Mouse (Mus musculus) ES-Bruce4 (cell line): ENCODE results near the gene Rpl3l. TPM values are rescaled to one million over a fixed set of nuclear protein-coding genes. Genes with fewer than 3 reads are reported as not detected.

ENCODE experiments used
- H3K27ac ChIP-seq: 2 replicates; pipeline ENCODE4 v1.5.1; 2012; ENCODE audit warnings: low read length, inconsistent platforms; ENCODE audit not compliant: insufficient read depth
- H3K27me3 ChIP-seq: 2 replicates; pipeline ENCODE4 v1.6.1; 2012; ENCODE audit warnings: mild to moderate bottlenecking, low read length, inconsistent platforms; ENCODE audit not compliant: control insufficient read depth, poor library complexity, insufficient read depth, severe bottlenecking
- H3K36me3 ChIP-seq: 2 replicates; pipeline ENCODE4 v1.6.1; 2012; ENCODE audit warnings: inconsistent platforms, mild to moderate bottlenecking, low read length, moderate library complexity; ENCODE audit not compliant: control insufficient read depth, poor library complexity, insufficient read depth, severe bottlenecking
- H3K4me1 ChIP-seq: one replicate; pipeline ENCODE4 v1.8.1; 2011; ENCODE audit warnings: low read length; ENCODE audit not compliant: control insufficient read depth, insufficient read depth
- H3K4me3 ChIP-seq: 2 replicates; pipeline ENCODE4 v1.5.1; 2011; ENCODE audit warnings: low read depth, mild to moderate bottlenecking, low read length
- H3K9ac ChIP-seq: 2 replicates; pipeline ENCODE4 v1.6.1; 2012; ENCODE audit warnings: low read depth, mild to moderate bottlenecking, inconsistent platforms; ENCODE audit not compliant: poor library complexity, severe bottlenecking
- H3K9me3 ChIP-seq: replicated peaks from 2 replicates; pipeline ENCODE4 v1.6.1; 2012; ENCODE audit warnings: mild to moderate bottlenecking, low read length, inconsistent platforms; ENCODE audit not compliant: control insufficient read depth, poor library complexity, insufficient read depth, severe bottlenecking
- CTCF ChIP-seq: IDR thresholded peaks from one replicate; pipeline ENCODE4 v1.8.1; 2011; ENCODE audit warnings: low read depth, low read length
- EP300 ChIP-seq: IDR thresholded peaks from 2 replicates; pipeline ENCODE4 v1.6.1; 2011; ENCODE audit warnings: low read depth, low read length; ENCODE audit not compliant: insufficient read depth
- POLR2A ChIP-seq: IDR thresholded peaks from one replicate; pipeline ENCODE4 v1.8.1; 2011; ENCODE audit warnings: low read length; ENCODE audit not compliant: insufficient read depth
- polyA plus RNA-seq: library from polyadenylated mRNA; stranded (reverse); fragments of >200 nt; gene quantifications from 2 replicates; pipeline ENCODE4 v1.2.4, GENCODE M21; 2011; ENCODE audit warnings: low read depth; ENCODE audit not compliant: missing spikeins, insufficient read depth, insufficient read length

The Rpl3l gene
- polyA plus RNA-seq, 1 experiment: not detected

GRCm38 (mm10) chr17:24695326-24696010, 32.2 kb upstream of the Rpl3l start:
- TF ChIP-seq CTCF (no peak), POLR2A (no peak), EP300 (no peak)
- Histone ChIP-seq H3K27ac (peak overlapping the region; percentile 86), H3K9ac (peak overlapping the region; percentile 95), H3K4me3 (peak overlapping the region; percentile 89), H3K9me3 (no peaks in the 10 kb centered on the region), H3K36me3 (peaks cover 8% of the 10 kb centered on the region), H3K27me3 (no peaks in the 10 kb centered on the region), H3K4me1 (peaks cover 6% of the 10 kb centered on the region)

- H3K4me3 ChIP-seq: peak within 1 kb of the TSS; percentile 89
- H3K9me3 ChIP-seq: no peaks in the 10 kb centered on the region
- H3K4me1 ChIP-seq: peaks cover 6% of the 10 kb centered on the region
- H3K36me3 ChIP-seq: peaks cover 14% of the 10 kb centered on the region
- peak within 1 kb of the TSS; percentile 86 for H3K27ac ChIP-seq
- H3K27me3 ChIP-seq: no peaks in the 10 kb centered on the region
- peak; percentile 78 for TF ChIP-seq EP300
- no peak for TF ChIP-seq POLR2A
- H3K9ac ChIP-seq: peak within 1 kb of the TSS; percentile 95
Observed at GRCm38 (mm10) chr17:24696011-24696697, 31.5 kb upstream of the Rpl3l start, which contains the start of the genes Gfer and Noxo1. TSS of gene Gfer (minus strand) at chr17:24696156. TSS of gene Noxo1 (plus strand) at chr17:24696234.

- Histone ChIP-seq H3K4me1 (peaks cover 6% of the 10 kb centered on the region), H3K36me3 (peaks cover 15% of the 10 kb centered on the region), H3K9ac (no peak overlapping the region), H3K27ac (peak overlapping the region; percentile 85), H3K9me3 (no peaks in the 10 kb centered on the region), H3K4me3 (peak overlapping the region; percentile 0; the same call in 1 of the 2 replicates), H3K27me3 (no peaks in the 10 kb centered on the region)
- TF ChIP-seq CTCF (no peak), POLR2A (no peak), EP300 (peak; percentile 72)
Observed at GRCm38 (mm10) chr17:24697985-24698384, 29.6 kb upstream of the Rpl3l start.

- Histone ChIP-seq H3K4me3 (no peak overlapping the region), H3K9ac (no peak overlapping the region), H3K4me1 (peaks cover 6% of the 10 kb centered on the region), H3K27ac (no peak overlapping the region), H3K36me3 (peaks cover 11% of the 10 kb centered on the region), H3K27me3 (no peaks in the 10 kb centered on the region), H3K9me3 (no peaks in the 10 kb centered on the region)
- TF ChIP-seq EP300 (no peak), POLR2A (no peak), CTCF (no peak)
Observed at GRCm38 (mm10) chr17:24698715-24699114, 28.9 kb upstream of the Rpl3l start.

GRCm38 (mm10) chr17:24699473-24699872, 28.1 kb upstream of the Rpl3l start:
- no peak overlapping the region for H3K9ac ChIP-seq
- no peak overlapping the region for H3K4me3 ChIP-seq
- no peak for TF ChIP-seq CTCF
- no peak for TF ChIP-seq EP300
- no peak for TF ChIP-seq POLR2A
- no peaks in the 10 kb centered on the region for H3K27me3 ChIP-seq
- no peak overlapping the region for H3K27ac ChIP-seq
- H3K36me3 ChIP-seq: peaks cover 18% of the 10 kb centered on the region
- peaks cover 6% of the 10 kb centered on the region for H3K4me1 ChIP-seq
- no peaks in the 10 kb centered on the region for H3K9me3 ChIP-seq

- no peak overlapping the region for H3K4me3 ChIP-seq
- no peak overlapping the region for H3K27ac ChIP-seq
- H3K36me3 ChIP-seq: peaks cover 20% of the 10 kb centered on the region
- no peaks in the 10 kb centered on the region for H3K27me3 ChIP-seq
- H3K9ac ChIP-seq: no peak overlapping the region
- H3K4me1 ChIP-seq: peaks cover 6% of the 10 kb centered on the region
- H3K9me3 ChIP-seq: no peaks in the 10 kb centered on the region
- TF ChIP-seq EP300 (no peak), CTCF (no peak), POLR2A (no peak)
Observed at GRCm38 (mm10) chr17:24701251-24701650, 26.4 kb upstream of the Rpl3l start.
